Mouse (Mus musculus): ENCODE measurements around the gene Gpr83.

DNA sequence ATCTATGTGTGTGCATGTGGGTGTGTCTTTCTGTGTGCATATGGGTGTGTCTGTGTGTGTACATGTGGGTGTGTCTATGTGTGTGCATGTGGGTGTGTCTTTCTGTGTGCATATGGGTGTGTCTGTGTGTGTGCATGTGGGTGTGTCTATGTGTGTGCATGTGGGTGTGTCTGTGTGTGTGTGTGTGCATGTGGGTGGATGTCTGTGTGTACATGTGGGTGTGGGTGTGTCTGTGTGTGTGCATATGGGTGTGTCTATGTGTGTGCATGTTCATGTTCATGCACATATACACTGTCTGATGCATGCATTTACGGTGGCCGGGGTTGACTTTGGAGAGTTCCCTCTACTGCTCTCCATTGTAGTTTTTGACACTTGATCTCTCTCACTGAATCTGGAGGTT, 57.7 kb downstream of the Gpr83 start:
- TF ChIP-seq CTCF (IDR thresholded peaks at IDR 0.05; ENCODE audit: low read depth) (no peak), EP300 (IDR thresholded peaks at IDR 0.05; ENCODE audit: low read depth) (no peak)
